In the genomic region with DNA sequence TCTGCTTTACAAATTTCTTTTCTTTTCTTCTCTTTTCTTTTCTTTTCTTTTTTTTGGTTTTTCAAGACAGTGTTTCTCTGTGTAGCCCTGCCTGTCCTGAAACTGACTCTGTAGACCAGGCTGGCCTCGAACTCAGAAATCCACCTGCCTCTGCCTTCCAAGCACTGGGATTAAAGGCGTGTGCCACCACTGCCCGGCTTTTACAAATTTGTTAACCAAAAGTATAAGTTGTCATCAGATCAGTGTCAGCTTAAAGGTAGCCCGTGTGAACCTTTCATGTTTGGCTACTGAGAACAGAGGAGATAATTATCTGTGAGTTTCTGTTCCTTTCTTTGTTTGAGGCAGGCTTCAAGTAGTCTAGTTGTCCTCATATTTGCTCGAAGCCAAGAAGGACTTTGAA, we compare ENCODE assay signal across 16 mouse cellular contexts.
"Had no signal": no experiment of that assay in that cellular context is flagged by ENCODE, and none has a peak within 500 bp of the region (broad histone marks: within the 10 kb centered on the region; RNA-seq: fewer than 3 reads in every experiment).

No protein-coding gene starts in this region.

- H3K27me3 ChIP-seq: neural tube, embryonic 13.5 days; neural tube, embryonic 15.5 days; stomach, embryonic 15.5 days had no signal

- DNase-seq: retina, postnatal 1 day; right cerebral cortex, adult 18-20 months; right cerebral cortex, postnatal 14 days; right cerebral cortex, postnatal 25 days; right cerebral cortex, postnatal 4 days; spleen, adult 18-20 months; thymus, adult 18-20 months; thymus, adult 2 months; thymus, postnatal 14 days; thymus, postnatal 25 days; thymus, postnatal 36 days; thymus, postnatal 4 days had no signal

- H3K9ac ChIP-seq: neural tube, embryonic 13.5 days; neural tube, embryonic 15.5 days; stomach, embryonic 15.5 days had no signal

- H3K4me2 ChIP-seq: neural tube, embryonic 13.5 days; neural tube, embryonic 15.5 days; stomach, embryonic 15.5 days had no signal

- H3K4me3 ChIP-seq: neural tube, embryonic 13.5 days; neural tube, embryonic 15.5 days; stomach, embryonic 15.5 days had no signal

- H3K9me3 ChIP-seq: neural tube, embryonic 13.5 days; neural tube, embryonic 15.5 days; stomach, embryonic 15.5 days had no signal

- H3K27ac ChIP-seq: neural tube, embryonic 13.5 days; neural tube, embryonic 15.5 days; stomach, embryonic 15.5 days; stomach, postnatal 0 days had no signal

- H3K4me1 ChIP-seq: neural tube, embryonic 13.5 days; neural tube, embryonic 15.5 days; stomach, embryonic 15.5 days had no signal
